Mouse (Mus musculus): ENCODE data around the gene Gm28551.

DNA sequence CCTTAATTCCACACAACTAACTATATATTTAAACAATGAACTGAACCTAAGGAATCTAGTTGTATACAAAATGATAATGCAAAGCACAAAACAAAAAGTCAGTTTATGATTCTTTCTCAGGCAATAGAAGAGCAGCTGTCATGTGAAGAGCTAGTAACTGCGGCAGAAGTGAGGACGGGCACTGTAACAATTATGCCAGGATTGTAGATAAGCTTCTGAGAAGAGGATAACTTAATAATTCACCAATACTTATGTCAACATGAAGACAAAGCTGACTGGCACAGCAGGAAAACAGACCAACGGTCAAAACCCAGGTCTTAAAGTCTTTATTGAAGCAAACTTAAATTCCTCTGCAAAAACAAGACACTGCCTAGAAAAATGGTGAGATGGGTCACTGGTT, 61.3 kb downstream of the Gm28551 start:
- no peak for TF ChIP-seq EP300 (IDR thresholded peaks at IDR 0.05; ENCODE audit: low read depth)
- TF ChIP-seq CTCF (IDR thresholded peaks at IDR 0.05; ENCODE audit: low read depth): no peak
